Mouse (Mus musculus) intestine, embryonic 16.5 days (tissue): ENCODE measurements around the gene Gm826. TPM values are rescaled to one million over a fixed set of nuclear protein-coding genes. Genes with fewer than 3 reads are reported as not detected.

Experiments used
- ATAC-seq: fragments of 200-750 bp; cut with Nextera tagmentation; 2 replicates; pipeline ENCODE4 v1.8.0; 2017; ENCODE audit warnings: moderate TSS enrichment, moderate library complexity
- H3K27ac ChIP-seq: fragments of 300-500 bp; sonication (generic); 2 replicates; pipeline ENCODE4 v1.5.1; 2014; ENCODE audit warnings: mild to moderate bottlenecking, low read length
- H3K27me3 ChIP-seq: fragments of 300-500 bp; sonication (generic); replicated peaks from 2 replicates; pipeline ENCODE4 v1.6.1; 2014; ENCODE audit warnings: low read length, control low read depth, mixed read lengths; ENCODE audit not compliant: control insufficient read depth, insufficient read depth
- H3K36me3 ChIP-seq: fragments of 300-500 bp; sonication (generic); 2 replicates; pipeline ENCODE4 v1.6.1; 2014; ENCODE audit warnings: low read length, control low read depth; ENCODE audit not compliant: control insufficient read depth, insufficient read depth
- H3K4me1 ChIP-seq: fragments of 300-500 bp; sonication (generic); 2 replicates; pipeline ENCODE4 v1.6.1; 2014; ENCODE audit warnings: low read length, control low read depth, mixed read lengths; ENCODE audit not compliant: control insufficient read depth, insufficient read depth
- H3K4me2 ChIP-seq: fragments of 300-500 bp; sonication (generic); 2 replicates; pipeline ENCODE4 v1.6.1; 2014; ENCODE audit warnings: low read depth, low read length, control low read depth
- H3K4me3 ChIP-seq: fragments of 300-500 bp; sonication (generic); 2 replicates; pipeline ENCODE4 v1.5.1; 2014; ENCODE audit warnings: mild to moderate bottlenecking, low read length
- H3K9ac ChIP-seq: fragments of 300-500 bp; sonication (generic); 2 replicates; pipeline ENCODE4 v1.6.1; 2014; ENCODE audit warnings: low read depth, low read length
- H3K9me3 ChIP-seq: fragments of 300-500 bp; sonication (generic); 2 replicates; pipeline ENCODE4 v1.6.1; 2016; ENCODE audit warnings: low read length, control low read depth; ENCODE audit not compliant: control insufficient read depth
- WGBS: fragments of 180-500 bp; shearing (Covaris S2); extraction: QIAGEN DNeasy Blood & Tissue Kit; methylation state at CpG from one replicate; pipeline ENCODE4 v1.1.7; 2014; 5-methylcytosine and 5-hydroxymethylcytosine counted together
- polyA plus RNA-seq: library from polyadenylated mRNA; unstranded; fragments of >200 nt; fragmentation: Nextera tagmentation; extraction: Ambion mirVana; gene quantifications from 2 replicates; pipeline ENCODE4 v1.2.1, GENCODE M21; 2015

Gm826 gene
- polyA plus RNA-seq, 1 experiment from 2014 or later = 24.3 TPM

GRCm38 (mm10) chr2:160263861-160264260 is 70.1 kb downstream of the Gm826 start:
- no peak overlapping the region for H3K27ac ChIP-seq
- H3K4me3 ChIP-seq = no peak overlapping the region
- no peak overlapping the region for H3K9ac ChIP-seq
- H3K4me2 ChIP-seq = no peak overlapping the region
- no peak for ATAC-seq
- 87% methylated on average over 8 of the region's 8 CpGs for WGBS
- H3K9me3 ChIP-seq = no peaks in the 10 kb centered on the region
- no peaks in the 10 kb centered on the region for H3K27me3 ChIP-seq
- no peaks in the 10 kb centered on the region for H3K4me1 ChIP-seq
- no peaks in the 10 kb centered on the region for H3K36me3 ChIP-seq

- no peak overlapping the region for H3K9ac ChIP-seq
- H3K4me3 ChIP-seq = no peak overlapping the region
- H3K4me2 ChIP-seq = no peak overlapping the region
- H3K4me1 ChIP-seq = no peaks in the 10 kb centered on the region
- ATAC-seq = no peak
- H3K27ac ChIP-seq = no peak overlapping the region
- H3K9me3 ChIP-seq = no peaks in the 10 kb centered on the region
- WGBS = 59% methylated on average over 3 of the region's 3 CpGs
- H3K36me3 ChIP-seq = no peaks in the 10 kb centered on the region
- H3K27me3 ChIP-seq = no peaks in the 10 kb centered on the region
These were observed 72.4 kb downstream of the Gm826 start for GRCm38 (mm10) chr2:160261538-160261937.

Other genes starting within 250 kb of the Gm826 start
- gene Mafb, start 32.9 kb upstream of the Gm826 start, polyA plus RNA-seq = 13.2 and 17.4 TPM in 2 replicates